Mouse (Mus musculus) neural tube, embryonic 14.5 days (tissue): Measurements from ENCODE around the gene Zp3. TPM values are rescaled to one million over a fixed set of nuclear protein-coding genes. Genes with fewer than 3 reads are reported as not detected.

Experiments
- ATAC-seq: fragments of 200-750 bp; cut with Nextera tagmentation; 2 replicates; pipeline ENCODE4 v1.8.0; 2017; ENCODE audit warnings: low read depth, mild to moderate bottlenecking, moderate TSS enrichment, moderate library complexity
- H3K27ac ChIP-seq: fragments of 300-500 bp; sonication (generic); 2 replicates; pipeline ENCODE4 v1.5.1; 2014; ENCODE audit warnings: low read depth, mild to moderate bottlenecking, control low read depth, low read length, moderate library complexity, mixed read lengths
- H3K27me3 ChIP-seq: fragments of 300-500 bp; sonication (generic); 2 replicates; pipeline ENCODE4 v1.6.1; 2014; ENCODE audit warnings: low read length; ENCODE audit not compliant: control insufficient read depth, insufficient read depth
- H3K36me3 ChIP-seq: fragments of 300-500 bp; sonication (generic); 2 replicates; pipeline ENCODE4 v1.6.1; 2014; ENCODE audit warnings: low read length, mixed read lengths; ENCODE audit not compliant: control insufficient read depth, insufficient read depth
- H3K4me1 ChIP-seq: fragments of 300-500 bp; sonication (generic); 2 replicates; pipeline ENCODE4 v1.6.1; 2014; ENCODE audit warnings: low read length; ENCODE audit not compliant: control insufficient read depth, insufficient read depth
- H3K4me2 ChIP-seq: fragments of 300-500 bp; sonication (generic); 2 replicates; pipeline ENCODE4 v1.6.1; 2014; ENCODE audit warnings: mild to moderate bottlenecking, low read depth, low read length, control low read depth
- H3K4me3 ChIP-seq: fragments of 300-500 bp; sonication (generic); 2 replicates; pipeline ENCODE4 v1.5.1; 2014; ENCODE audit warnings: low read depth, low read length, control low read depth, mixed read lengths
- H3K9ac ChIP-seq: fragments of 300-500 bp; sonication (generic); replicated peaks from 2 replicates; pipeline ENCODE4 v1.6.1; 2014; ENCODE audit warnings: low read depth, mild to moderate bottlenecking, control low read depth, low read length, mixed read lengths
- H3K9me3 ChIP-seq: fragments of 300-500 bp; sonication (generic); 2 replicates; pipeline ENCODE4 v1.6.1; 2016; ENCODE audit warnings: low read length; ENCODE audit not compliant: control insufficient read depth
- WGBS: fragments of 180-500 bp; shearing (Covaris S2); extraction: QIAGEN DNeasy Blood & Tissue Kit; methylation state at CpG from one replicate; pipeline ENCODE4 v1.1.7; 2014; 5-methylcytosine and 5-hydroxymethylcytosine counted together
- polyA plus RNA-seq: library from polyadenylated mRNA; unstranded; fragments of >200 nt; fragmentation: Nextera tagmentation; extraction: Ambion mirVana; gene quantifications from 2 replicates; pipeline ENCODE4 v1.2.1, GENCODE M21; 2014

Zp3 gene
- polyA plus RNA-seq, 1 experiment from 2014 or later, result 0.29 TPM

DNA sequence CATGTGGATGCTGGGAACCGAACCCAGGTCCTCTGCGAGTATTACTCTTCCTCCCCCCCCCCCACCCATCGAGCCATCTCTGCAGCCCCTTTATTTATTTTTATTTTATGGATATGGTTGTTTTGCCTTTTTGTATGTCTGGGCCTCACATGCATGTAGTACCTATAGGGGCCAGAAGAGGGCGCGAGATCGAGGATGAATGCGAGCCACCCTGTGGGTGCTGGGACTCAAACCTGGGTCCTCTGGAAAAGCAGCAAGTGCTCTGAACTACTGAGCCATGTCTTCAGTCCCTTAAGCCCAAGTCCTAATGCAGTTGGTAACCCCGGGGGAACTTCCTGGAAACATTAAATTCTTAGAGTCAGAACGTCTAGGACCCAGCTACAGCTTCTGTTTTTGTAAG, 13.0 kb upstream of the Zp3 start:
- Histone ChIP-seq H3K9ac (no peak overlapping the region), H3K4me3 (no peak overlapping the region), H3K4me2 (no peak overlapping the region), H3K27ac (no peak overlapping the region), H3K36me3 (no peaks in the 10 kb centered on the region), H3K27me3 (no peaks in the 10 kb centered on the region), H3K4me1 (0 out of 2 replicates have a peak, but pooled peaks cover 4% of the 10 kb centered on the region), H3K9me3 (no peaks in the 10 kb centered on the region)
- no peak for ATAC-seq
- WGBS, result 67% methylated on average over 9 of the region's 9 CpGs

DNA sequence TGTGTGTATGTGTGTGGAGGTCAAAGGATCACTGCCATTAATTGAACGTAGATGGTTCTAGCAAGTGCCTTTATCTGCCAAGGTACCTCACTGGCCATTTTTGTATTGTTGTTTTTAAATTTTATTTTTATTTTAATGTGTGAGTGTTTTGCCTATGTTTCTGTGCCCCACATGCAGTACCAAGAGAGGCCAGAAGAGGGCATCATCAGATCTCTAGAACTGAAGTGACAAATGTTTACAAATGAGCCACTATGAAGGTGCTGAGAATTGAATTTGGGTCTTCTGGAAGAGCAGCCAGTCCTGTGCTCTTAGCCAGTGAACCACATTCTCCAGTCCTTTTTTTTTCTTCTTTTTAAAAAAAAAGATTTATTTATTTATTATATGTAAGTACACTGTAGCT, 11.1 kb upstream of the Zp3 start:
- Histone ChIP-seq H3K4me2 (no peak overlapping the region), H3K4me3 (no peak overlapping the region), H3K36me3 (no peaks in the 10 kb centered on the region), H3K27me3 (no peaks in the 10 kb centered on the region), H3K27ac (no peak overlapping the region), H3K4me1 (no peaks in the 10 kb centered on the region), H3K9ac (no peak overlapping the region), H3K9me3 (no peaks in the 10 kb centered on the region)
- no peak for ATAC-seq
- 63% methylated on average over 1 of the region's 1 CpGs for WGBS

- WGBS, result 76% methylated on average over 6 of the region's 6 CpGs
- H3K4me1 ChIP-seq, result no peaks in the 10 kb centered on the region
- no peaks in the 10 kb centered on the region for H3K36me3 ChIP-seq
- H3K4me2 ChIP-seq, result no peak overlapping the region
- no peak overlapping the region for H3K4me3 ChIP-seq
- H3K9me3 ChIP-seq, result no peaks in the 10 kb centered on the region
- H3K27me3 ChIP-seq, result no peaks in the 10 kb centered on the region
- H3K27ac ChIP-seq, result no peak overlapping the region
- H3K9ac ChIP-seq, result no peak overlapping the region
- ATAC-seq, result no peak
These were observed 9.7 kb upstream of the Zp3 start for GRCm38 (mm10) chr5:135970247-135970646.

DNA sequence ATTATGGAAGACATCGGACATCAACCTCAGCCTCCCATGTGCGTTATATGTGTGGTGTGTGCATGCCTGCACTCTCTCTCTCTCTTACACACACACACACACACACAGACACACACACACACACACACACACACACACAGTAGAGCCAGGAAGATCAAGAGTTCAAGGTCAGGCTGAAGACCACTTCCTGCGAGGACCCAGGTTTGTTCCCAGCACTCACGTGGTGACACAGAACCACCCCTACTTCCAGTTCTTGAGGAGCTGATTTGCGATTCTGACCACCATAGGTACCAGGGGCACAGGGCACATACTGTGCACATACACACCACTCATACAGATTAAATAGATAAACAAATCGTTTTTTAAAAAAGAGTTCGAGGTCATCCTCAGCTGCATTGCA, 8.0 kb upstream of the Zp3 start:
- no peaks in the 10 kb centered on the region for H3K9me3 ChIP-seq

DNA sequence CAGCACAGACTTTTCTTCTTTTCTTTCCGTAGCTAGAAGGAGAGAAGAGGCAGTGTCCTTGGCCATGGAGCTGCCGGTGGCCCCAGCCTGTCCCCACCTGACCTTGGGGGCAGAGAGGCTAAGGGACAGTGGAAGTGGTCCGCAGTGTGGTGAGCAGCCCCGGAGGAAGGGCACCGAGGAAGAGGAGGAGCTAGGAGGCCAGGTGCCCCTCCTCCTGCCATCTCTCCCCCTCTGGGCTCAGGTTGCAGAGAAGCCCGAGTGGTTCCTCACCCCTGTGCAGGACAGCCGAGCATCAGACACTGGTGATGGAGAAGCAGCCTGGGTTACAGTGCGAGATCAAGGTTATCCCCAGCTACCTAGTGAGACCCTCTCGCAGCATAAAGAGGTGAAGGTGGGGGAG, 5.5 kb upstream of the Zp3 start, which contains the start of gene Ssc4d:
Gene Ssc4d (minus strand): TSS at position 167 of the 400 bp plus-strand sequence.
- H3K27ac ChIP-seq, result no peak within 1 kb of the TSS
- no peak for ATAC-seq
- no peaks in the 10 kb centered on the region for H3K36me3 ChIP-seq
- H3K4me2 ChIP-seq, result no peak within 1 kb of the TSS
- no peaks in the 10 kb centered on the region for H3K9me3 ChIP-seq
- H3K27me3 ChIP-seq, result no peaks in the 10 kb centered on the region
- H3K4me3 ChIP-seq, result no peak within 1 kb of the TSS
- H3K4me1 ChIP-seq, result no peaks in the 10 kb centered on the region
- no peak within 1 kb of the TSS for H3K9ac ChIP-seq
- WGBS, result 23% methylated on average over 9 of the region's 9 CpGs

More for the DNA sequence above, 8.0 kb upstream of the Zp3 start:
- Histone ChIP-seq H3K4me2 (no peak overlapping the region), H3K9ac (no peak overlapping the region), H3K27ac (no peak overlapping the region), H3K27me3 (no peaks in the 10 kb centered on the region), H3K4me1 (no peaks in the 10 kb centered on the region), H3K4me3 (no peak overlapping the region), H3K36me3 (no peaks in the 10 kb centered on the region)
- WGBS, result 91% methylated on average over 7 of the region's 7 CpGs
- no peak for ATAC-seq

DNA sequence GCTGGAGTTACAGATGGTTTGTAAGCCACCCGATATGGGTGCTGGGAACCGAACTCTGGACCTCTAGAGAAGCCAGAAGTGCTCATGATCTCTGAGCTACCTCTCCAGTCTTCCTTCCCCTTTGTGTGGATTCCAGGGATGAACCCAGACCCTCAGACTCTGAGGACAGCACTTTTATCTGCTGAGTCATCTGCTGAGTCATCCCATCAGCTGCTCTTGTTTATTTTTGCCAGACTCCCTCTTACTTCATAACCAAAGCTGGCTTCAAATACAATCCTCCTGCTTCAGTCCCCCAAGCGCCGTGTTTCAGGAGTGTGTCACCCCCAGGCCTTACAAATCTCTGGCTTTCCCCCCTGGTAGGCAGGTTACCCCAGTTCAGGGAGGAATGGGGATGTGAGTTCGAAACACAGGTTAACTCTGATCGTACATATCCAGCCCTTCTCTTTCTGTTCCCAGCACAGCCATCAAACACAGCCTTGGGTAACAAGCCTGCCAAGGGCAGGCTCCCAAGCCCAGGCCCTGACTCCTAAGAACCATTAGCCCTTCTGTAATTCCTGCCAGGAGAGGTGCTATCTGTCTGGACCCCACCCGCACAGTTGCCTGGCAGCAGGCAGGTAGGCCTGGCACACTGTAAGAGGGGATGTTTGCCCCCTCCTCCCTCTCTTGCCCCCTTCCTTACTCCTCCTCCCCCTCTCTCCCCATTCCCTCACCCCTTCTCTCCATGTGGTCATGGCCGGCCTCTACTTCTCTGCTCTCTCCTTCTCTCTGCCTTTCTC, 3.8 kb upstream of the Zp3 start:
- H3K9me3 ChIP-seq, result no peaks in the 10 kb centered on the region
- no peak overlapping the region for H3K27ac ChIP-seq
- H3K4me1 ChIP-seq, result no peaks in the 10 kb centered on the region
- 96% methylated on average over 8 of the region's 8 CpGs for WGBS
- no peaks in the 10 kb centered on the region for H3K36me3 ChIP-seq
- no peaks in the 10 kb centered on the region for H3K27me3 ChIP-seq
- ATAC-seq, result no peak
- H3K4me2 ChIP-seq, result no peak overlapping the region
- H3K4me3 ChIP-seq, result no peak overlapping the region
- H3K9ac ChIP-seq, result no peak overlapping the region

GRCm38 (mm10) chr5:135979381-135979780, 518 bp upstream of the Zp3 start:
- Histone ChIP-seq H3K27me3 (no peaks in the 10 kb centered on the region), H3K9me3 (no peaks in the 10 kb centered on the region), H3K27ac (no peak overlapping the region), H3K9ac (no peak overlapping the region), H3K4me2 (no peak overlapping the region), H3K4me1 (no peaks in the 10 kb centered on the region), H3K4me3 (no peak overlapping the region), H3K36me3 (no peaks in the 10 kb centered on the region)
- 82% methylated on average over 5 of the region's 5 CpGs for WGBS
- ATAC-seq, result no peak

DNA sequence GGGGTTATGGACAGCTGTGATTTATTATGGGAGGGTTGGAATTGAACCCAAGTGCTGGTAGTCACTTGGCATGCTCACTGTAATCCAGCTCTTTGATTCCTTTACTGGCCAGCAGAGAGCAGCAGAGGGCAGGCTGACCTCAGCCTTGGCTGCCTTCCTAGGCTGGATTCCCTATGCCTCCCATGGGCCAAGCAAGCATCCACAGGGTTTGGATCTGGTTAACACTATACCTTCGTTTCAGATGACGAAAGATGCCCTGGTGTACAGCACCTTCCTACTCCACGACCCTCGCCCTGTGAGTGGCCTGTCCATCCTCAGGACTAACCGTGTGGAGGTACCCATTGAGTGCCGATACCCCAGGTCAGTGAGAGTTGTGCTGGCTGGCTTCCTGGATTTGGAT, 2.5 kb downstream of the Zp3 start:
- no peaks in the 10 kb centered on the region for H3K36me3 ChIP-seq
- no peak overlapping the region for H3K4me3 ChIP-seq
- no peak overlapping the region for H3K27ac ChIP-seq
- no peak overlapping the region for H3K9ac ChIP-seq
- no peak for ATAC-seq
- no peak overlapping the region for H3K4me2 ChIP-seq
- no peaks in the 10 kb centered on the region for H3K27me3 ChIP-seq
- 39% methylated on average over 6 of the region's 6 CpGs for WGBS
- no peaks in the 10 kb centered on the region for H3K9me3 ChIP-seq
- no peaks in the 10 kb centered on the region for H3K4me1 ChIP-seq

GRCm38 (mm10) chr5:135984546-135985044, 4.7 kb downstream of the Zp3 start:
- Histone ChIP-seq H3K4me2 (no peak overlapping the region), H3K4me1 (no peaks in the 10 kb centered on the region), H3K4me3 (no peak overlapping the region), H3K27ac (no peak overlapping the region), H3K27me3 (no peaks in the 10 kb centered on the region), H3K9ac (no peak overlapping the region), H3K36me3 (no peaks in the 10 kb centered on the region), H3K9me3 (no peaks in the 10 kb centered on the region)
- ATAC-seq, result no peak
- WGBS, result 54% methylated on average over 6 of the region's 6 CpGs
